Mouse (Mus musculus) gastrocnemius, adult 18-20 months (tissue): ENCODE results near the gene Col4a3. TPM values are rescaled to one million over a fixed set of nuclear protein-coding genes. Genes with fewer than 3 reads are reported as not detected.

Experiments
- DNase-seq: peaks from one replicate; pipeline ENCODE4 v3.0.0; 2021; ENCODE audit warnings: low spot score
- total RNA-seq, 2 experiments: library from RNA; stranded (reverse); gene quantifications; 2 replicates each; pipeline ENCODE4 v1.2.3; 2021

Gene Col4a3
- total RNA-seq, 2 experiments from 2014 or later: 0.50 to 0.59 TPM

DNA sequence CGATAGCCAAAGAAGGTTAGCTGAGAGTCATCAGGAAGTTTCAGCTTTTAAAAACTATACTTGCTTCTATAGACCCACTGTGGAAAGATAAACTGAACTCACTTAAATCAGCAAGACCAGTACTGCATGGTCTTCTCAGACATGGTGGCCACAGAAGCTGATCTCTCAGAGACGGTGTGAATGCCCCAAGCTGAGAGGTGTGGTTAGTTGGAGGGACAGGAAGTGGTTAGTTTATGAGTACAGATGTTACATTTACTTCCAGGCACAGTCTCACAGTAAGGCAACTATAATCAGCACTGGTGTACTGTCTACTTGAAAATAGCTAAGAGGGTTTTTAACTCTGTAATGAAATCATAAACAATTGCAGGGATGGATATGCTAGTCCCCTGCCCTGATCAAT, 75.5 kb downstream of the Col4a3 start:
- no peak for DNase-seq

DNA sequence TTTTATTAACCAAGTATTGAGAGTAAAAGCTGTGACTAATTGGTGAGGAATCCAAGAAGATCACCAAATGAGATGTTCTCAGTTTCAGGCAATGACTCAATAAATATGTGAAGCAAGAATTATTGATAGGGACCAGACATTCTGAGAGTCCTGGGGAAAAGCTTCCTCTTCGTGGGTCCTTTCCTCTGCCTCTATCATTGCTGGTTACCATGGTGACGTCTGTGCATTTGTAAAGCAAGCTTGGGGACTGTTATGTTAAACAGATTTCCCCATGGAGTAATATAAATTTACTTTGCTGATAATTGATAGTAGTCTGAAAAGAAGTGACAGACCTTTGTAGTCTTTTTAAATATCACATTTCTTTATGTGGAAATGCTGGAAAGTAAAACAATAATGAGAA, 76.8 kb downstream of the Col4a3 start:
- no peak for DNase-seq

DNA sequence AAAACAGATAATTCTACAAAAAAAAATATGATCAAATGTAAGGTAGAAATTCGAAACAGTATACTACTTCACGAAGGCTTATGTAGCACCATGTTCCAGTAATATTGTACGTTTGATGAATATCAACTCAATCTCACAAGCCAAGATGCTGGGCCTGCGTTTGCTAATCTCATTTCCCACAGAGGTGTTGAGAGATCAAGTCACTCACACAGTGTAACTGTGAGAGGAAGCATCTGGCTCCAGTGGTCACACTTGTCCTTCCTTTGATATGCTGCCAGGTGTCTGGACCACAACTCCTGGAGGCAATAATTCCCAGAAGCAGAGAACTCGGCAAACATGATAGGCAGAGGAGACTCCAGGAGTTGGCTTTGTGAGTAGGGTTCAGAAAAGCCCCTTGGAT, 99.6 kb downstream of the Col4a3 start:
- no peak for DNase-seq

DNA sequence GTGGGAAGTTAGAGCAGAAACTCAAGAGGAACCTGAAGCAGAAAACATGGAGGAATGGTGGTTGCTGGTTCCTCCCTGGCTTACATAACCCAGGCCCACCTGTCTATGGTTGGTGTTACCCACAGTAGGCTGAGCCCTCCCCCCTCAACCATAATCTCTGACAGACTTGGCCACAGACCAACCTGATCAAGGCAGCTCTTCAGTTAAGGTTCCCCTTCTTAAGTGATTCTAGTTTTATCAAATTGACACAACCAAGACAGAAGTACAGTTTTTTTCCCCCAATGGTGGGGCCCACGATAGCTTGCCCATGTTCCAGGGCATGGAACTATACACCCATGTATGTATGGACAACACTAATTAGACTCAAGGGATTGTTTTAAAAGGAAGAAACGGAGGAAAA, 100.1 kb downstream of the Col4a3 start:
- no peak for DNase-seq

- DNase-seq: no peak
Observed at GRCm38 (mm10) chr1:82687931-82688330, 101.2 kb downstream of the Col4a3 start.

DNA sequence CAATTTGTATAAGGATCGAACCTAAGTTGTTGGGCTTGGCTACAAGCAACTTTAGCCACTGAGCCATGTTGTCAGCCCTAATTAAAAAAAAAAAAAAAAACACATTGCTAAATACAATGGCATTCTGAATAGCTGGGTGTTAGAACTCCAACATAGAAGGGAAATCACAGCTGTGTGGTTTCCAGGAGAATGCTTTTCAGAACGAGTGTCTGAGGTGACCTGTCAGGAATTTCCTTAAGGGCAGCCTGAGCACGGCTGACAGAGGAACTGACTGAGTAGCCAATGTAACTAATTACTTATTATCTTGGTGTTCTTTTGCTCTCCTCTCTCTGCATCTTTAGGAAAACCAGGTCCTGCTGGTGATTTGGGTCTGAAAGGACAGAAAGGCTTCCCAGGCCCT, 109.2 kb downstream of the Col4a3 start:
- DNase-seq: no peak

DNA sequence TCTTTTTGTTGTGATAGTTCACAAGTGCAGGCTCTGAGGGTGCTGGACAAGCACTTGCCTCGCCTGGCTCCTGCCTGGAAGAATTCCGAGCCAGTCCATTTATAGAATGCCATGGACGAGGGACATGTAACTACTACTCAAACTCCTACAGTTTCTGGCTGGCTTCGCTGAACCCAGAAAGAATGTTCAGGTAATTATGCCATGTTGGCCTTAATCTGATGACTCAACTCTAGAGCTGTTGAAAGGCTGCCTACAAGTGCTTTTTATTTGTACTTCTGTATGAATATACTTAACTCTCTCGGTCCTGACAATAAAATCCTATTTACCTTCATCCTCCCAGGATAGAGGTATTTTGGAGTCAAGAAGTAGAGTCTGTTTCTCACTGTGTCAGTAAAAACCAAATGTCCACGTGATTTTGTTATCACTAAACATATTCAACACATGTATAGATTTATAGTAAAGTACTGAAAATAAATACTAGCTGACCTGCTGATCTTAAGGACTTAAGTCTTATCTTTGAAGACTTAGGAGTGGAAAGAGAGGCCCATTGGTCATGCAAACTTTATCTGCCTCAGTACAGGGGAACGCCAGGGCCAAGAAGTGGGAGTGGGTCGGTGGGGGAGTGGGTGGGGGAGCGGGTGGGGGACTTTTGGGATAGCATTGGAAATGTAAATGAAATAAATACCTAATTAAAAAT, 131.2 kb downstream of the Col4a3 start:
- no peak for DNase-seq

- peak; percentile 95 for DNase-seq
Observed at GRCm38 (mm10) chr1:82724339-82725025, 137.8 kb downstream of the Col4a3 start, which contains the start of gene Mff. Mff (plus strand) TSS chr1:82724890.

DNA sequence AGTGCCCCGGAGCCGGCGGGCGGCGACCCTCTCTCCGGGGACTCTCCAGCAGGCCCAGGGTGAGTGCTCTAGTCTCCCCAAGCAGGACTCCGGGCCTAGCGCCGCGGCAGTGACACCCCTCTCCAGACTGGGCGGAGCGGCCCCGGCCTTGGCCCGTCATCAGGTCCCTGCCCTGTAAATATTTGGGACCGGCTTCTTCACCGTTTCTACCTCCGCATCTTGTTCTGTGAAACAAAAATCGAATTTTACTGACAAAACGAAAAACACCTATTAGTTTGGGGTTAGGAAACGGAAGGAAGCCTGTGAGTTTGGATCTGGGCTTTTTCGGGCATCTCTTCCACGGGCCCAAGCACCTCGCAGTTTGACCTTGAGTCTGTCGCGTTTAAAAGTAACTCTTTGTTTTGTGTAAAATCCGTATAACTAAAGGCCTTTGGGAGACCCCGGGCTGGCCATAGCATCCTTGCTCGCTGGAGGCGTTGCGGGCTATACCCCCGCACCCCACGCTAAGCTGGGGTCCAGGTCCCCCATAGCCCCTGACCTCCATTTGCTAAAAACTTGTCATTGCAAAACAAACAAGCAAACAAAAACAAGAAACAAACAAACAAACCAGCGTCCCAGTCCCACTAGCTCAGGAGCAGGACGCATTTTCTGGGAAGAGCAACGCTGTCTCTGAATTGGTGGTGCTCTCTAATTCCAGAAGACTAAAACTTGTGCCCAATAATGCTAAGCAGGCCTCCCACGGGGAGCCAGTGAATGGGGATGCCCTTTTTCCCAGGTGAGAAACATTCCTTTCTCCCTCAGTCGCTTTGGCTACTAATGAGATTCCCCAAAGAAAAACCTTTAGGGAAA, 138.5 kb downstream of the Col4a3 start:
- DNase-seq: no peak

GRCm38 (mm10) chr1:82725875-82726185, 139.1 kb downstream of the Col4a3 start:
- DNase-seq: no peak

DNA sequence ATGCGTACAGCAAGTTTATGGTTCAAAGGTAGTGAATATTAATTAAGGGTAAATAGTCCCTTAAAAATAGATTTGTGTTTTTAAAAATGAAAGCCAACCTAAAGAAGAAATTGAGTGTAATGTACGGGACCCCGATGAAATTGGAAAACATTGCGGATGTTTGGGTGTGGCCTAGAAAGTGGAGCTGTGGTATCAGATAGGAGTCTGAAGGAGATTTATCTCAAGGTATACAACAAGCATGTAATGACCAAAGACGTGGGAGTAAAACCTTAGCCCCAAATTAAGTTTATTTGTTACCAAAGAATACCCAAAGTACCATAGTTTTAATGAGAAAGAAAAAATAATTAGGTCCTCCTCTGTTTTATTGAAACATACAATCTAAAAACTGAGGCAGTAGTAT, 139.8 kb downstream of the Col4a3 start:
- no peak for DNase-seq

DNA sequence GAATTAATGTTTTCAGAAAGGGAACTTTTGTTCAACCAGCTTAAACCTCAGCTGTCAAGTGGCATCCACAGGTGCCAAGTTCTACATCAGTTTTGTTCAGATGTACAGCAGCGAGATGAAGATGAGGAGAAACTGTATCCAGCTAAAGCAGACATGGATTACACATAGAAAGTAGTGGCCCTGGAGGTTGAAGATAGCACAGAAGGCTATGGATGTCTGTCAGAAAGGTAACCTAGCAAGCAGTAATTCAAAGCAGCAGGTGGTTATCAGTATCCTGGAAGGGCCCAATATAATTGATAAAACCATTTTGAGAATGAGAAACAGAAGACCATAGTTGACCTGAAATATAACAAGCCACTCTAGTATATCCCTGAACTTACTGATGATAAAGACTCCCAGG, 146.6 kb downstream of the Col4a3 start:
- DNase-seq: no peak

GRCm38 (mm10) chr1:82738066-82738465, 151.3 kb downstream of the Col4a3 start:
- DNase-seq: no peak

- DNase-seq: no peak
Observed at GRCm38 (mm10) chr1:82741539-82741938, 154.8 kb downstream of the Col4a3 start.

DNA sequence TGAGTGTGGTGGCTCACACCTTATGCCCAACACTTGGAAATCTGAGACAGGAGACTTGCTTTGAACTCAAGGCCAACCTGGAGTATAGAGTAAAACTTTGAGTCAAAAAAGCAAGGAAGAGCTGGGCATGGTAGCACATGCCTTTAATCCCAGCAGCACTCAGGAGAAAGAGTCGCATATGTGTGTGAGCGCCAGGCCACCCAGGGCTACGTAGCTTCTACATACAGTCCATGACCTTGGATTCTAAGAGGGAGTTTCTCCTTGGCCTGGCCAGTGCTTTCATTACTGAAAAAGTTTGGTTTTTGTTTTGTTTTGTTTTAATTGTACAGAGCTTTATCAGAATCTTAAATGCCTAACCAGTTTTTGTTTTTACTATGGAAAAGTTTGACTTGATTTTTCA, 157.2 kb downstream of the Col4a3 start:
- no peak for DNase-seq

DNA sequence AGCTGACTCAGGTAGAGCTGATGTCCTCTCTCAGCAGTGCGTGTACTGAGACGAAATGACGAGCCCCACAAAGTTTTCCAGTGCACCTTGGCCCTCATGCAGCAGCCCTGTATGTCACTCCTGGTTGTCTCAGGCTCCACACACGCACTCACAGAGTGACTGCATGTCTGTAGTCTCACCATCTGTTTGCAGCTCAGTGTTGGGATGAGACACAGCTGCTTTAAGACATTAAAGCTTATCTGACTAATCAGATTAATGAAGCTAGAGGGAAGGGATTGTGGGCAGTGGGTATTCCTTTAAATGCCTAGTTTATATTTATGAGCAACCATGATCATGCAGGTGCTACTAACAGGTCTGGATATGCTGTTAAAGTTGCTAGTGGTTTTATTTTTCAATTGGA, 159.7 kb downstream of the Col4a3 start:
- DNase-seq: no peak

DNA sequence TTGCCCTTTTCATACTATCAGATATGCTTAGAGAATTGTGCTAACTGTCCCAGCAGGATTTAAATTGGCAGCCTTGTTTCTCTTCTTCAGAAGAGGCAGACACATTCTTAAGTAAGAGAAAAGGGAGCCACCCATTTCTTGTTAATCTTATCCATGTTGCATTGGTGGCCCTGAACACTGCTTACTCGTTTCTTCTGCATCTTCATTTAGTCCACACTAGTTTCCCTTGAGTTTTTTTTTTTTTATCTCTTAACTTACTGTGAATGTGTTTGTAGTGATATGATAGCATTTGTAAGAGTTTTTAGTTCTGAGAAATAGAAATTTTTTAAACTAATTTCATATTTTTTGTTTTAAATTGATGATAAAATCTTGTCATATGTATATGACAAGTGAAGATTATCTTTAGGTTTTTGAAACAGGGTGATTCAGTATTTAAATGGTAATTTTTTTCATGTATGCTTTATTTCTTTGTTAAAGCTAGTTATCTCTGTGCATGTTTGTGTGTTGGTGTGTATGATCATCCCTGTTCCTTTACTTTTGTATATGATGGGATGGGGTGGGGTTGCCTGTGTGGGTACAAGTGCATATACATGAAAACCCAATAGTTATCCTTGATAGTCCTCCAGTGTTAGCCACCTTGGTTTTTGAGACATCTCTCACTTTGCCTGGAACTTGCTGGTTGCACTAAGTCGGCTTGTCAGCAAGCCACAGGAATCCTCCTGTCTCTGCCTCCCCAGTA, 161.2 kb downstream of the Col4a3 start:
- DNase-seq: no peak

GRCm38 (mm10) chr1:82759520-82759919, 172.8 kb downstream of the Col4a3 start:
- DNase-seq: no peak

DNA sequence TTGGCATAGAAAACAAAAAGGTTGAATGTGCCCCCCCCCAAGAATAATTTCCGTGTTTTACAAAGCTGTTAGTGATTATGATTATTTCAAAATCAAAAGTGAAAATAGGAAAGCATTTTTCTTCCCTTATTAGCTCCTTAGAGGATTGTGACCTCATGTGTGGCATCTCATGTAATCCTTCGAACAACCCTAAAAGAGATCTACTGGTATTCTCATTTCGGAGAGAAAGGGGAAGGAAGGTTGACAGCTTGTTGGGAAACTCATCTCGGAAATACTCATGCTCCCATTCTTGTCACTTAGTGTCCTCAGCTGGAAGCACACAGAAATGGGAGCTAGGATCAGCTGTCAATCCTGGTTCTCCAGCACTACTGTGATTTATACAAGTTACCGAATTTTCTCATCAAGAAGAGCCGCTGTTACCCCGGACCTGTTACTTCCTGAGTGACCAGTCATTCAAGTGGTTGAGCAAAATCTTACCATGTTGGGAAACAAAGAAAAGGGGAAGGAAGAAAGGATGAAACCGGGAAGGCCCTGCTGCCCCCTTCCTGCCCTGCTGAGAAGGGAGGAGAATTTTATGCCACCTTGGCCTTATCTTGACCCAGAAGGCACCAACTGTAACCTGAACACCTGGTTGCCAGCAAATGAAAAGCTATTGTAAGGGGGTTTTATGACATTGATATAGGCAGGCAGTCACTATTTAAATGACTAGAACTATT, 174.9 kb downstream of the Col4a3 start:
- no peak for DNase-seq

DNA sequence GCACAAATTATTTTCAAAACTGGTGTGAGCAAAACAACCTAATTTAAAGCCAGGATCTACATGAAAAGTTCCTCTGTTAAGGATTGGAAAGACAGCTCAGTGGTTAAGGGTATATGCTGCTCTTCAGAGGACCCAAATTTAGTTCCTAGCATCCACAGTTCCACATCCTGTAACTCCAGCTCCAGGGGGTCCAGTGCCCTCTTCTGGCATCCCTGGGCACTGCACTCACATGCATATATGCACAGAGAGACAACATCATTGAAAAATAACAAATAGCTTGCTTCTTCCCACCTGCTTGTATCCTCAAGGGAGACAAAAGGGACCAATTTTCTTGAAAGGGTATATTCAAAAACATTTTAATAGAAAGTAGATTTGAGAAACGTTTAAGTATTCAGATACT, 175.6 kb downstream of the Col4a3 start:
- DNase-seq: no peak

GRCm38 (mm10) chr1:82766227-82766626, 179.5 kb downstream of the Col4a3 start:
- no peak for DNase-seq
